Mouse (Mus musculus) bone marrow macrophage, adult 2 months (primary cell): ENCODE results near the gene St3gal4. TPM values are rescaled to one million over a fixed set of nuclear protein-coding genes. Genes with fewer than 3 reads are reported as not detected.
"Not testable (repeated sequence)": the region's sequence is repeated elsewhere in the genome, so short reads cannot be mapped to it uniquely, and the experiment has no call there.

ENCODE experiments used
- H3K27ac ChIP-seq: 2 replicates; pipeline ENCODE4 v1.5.1; 2012; ENCODE audit warnings: low read depth, low read length; ENCODE audit not compliant: insufficient read depth
- H3K4me1 ChIP-seq: 2 replicates; pipeline ENCODE4 v1.6.1; 2012; ENCODE audit warnings: low read length; ENCODE audit not compliant: control insufficient read depth, insufficient read depth
- H3K4me3 ChIP-seq: 2 replicates; pipeline ENCODE4 v1.5.1; 2012; ENCODE audit warnings: mild to moderate bottlenecking, low read length, moderate library complexity; ENCODE audit not compliant: insufficient read depth
- CTCF ChIP-seq: IDR thresholded peaks from 2 replicates; pipeline ENCODE4 v1.5.1; 2012; ENCODE audit warnings: low read depth, mild to moderate bottlenecking, low read length, moderate library complexity
- POLR2A ChIP-seq: IDR thresholded peaks from 2 replicates; pipeline ENCODE4 v1.6.1; 2012; ENCODE audit warnings: mild to moderate bottlenecking, low read depth, low read length, borderline replicate concordance
- polyA plus RNA-seq: library from polyadenylated mRNA; stranded (reverse); fragments of >200 nt; gene quantifications from 2 replicates; pipeline ENCODE4 v1.2.4, GENCODE M21; 2012; ENCODE audit not compliant: missing spikeins, insufficient read depth, insufficient read length

The St3gal4 gene
- polyA plus RNA-seq, 1 experiment: 36.0 TPM

DNA sequence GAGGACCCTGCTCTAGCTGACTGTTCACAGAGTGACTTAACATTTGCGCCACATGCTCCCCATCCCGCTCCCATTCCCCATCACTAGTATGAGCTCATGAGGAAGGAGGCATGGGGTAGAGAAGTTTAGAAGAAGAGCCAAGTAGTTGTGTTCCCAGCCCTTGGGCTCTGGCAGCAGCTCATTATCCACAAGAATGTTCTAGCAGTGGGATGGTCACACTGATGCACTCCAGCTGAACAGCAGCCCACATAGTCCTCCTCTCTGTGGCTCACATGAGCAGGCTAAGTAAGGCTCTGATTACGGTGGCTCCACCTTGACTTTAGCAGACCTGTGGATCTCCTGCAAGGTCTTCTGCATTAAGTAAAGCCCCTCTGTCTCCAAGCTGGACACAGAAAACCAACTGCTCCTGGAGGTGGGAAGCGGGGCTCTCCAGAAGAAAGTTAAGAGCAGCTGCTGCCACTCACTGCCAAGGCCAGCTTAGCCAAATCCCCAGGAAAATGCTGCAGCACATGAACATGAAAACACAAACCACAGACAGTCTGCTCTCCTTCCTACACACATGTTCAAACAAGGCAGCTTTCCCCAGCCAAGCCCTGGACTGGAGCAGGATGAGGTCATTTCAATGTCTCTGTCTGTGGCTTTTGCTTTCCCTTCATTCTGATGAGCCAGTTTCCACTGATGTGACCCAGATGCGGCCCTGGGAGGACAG lies 37.1 kb upstream of the St3gal4 start:
- no peak overlapping the region for H3K27ac ChIP-seq
- no peaks in the 10 kb centered on the region for H3K4me1 ChIP-seq
- no peak for TF ChIP-seq POLR2A
- TF ChIP-seq CTCF: no peak
- no peak overlapping the region for H3K4me3 ChIP-seq

DNA sequence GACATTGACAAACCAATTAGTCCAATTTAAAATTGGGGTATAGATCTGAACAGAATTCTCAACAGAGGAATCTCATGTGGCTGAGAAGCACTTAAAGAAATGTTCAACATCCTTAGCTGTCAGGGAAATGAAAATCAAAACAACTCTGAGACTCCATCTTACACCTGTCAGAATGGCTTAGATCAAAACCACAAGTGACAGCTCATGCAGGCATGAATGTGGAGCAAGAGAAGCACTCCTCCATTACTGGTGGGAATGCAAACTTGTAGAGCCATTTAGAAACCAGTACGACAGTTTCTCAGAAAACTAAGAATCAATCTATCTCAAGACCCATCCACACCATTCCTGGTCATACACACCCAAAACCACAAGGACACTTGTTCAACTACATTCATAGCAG lies 33.9 kb upstream of the St3gal4 start:
- H3K4me3 ChIP-seq: no peak overlapping the region
- no peak for TF ChIP-seq CTCF
- no peak for TF ChIP-seq POLR2A
- no peaks in the 10 kb centered on the region for H3K4me1 ChIP-seq
- no peak overlapping the region for H3K27ac ChIP-seq

DNA sequence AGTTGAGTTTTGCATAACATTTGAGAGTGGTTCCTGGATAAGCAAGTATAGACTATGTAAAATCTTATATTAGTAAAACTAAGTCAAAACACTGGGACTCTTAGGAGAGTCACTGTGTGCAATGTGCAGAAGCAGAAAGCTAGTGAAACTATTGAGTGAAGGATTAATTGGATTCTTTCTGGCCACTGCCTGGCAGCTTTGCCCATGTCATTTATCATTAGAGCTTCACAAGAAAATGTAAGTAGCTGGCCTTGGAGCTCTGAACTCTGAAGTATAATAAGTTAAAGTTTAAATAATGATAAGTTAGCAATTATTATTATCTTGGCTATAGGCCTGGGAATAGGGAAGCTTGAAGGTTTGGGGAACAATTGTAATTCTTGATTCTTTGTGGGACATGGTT lies 29.8 kb upstream of the St3gal4 start:
- not testable (repeated sequence) for H3K4me1 ChIP-seq, H3K4me3 ChIP-seq, H3K27ac ChIP-seq

DNA sequence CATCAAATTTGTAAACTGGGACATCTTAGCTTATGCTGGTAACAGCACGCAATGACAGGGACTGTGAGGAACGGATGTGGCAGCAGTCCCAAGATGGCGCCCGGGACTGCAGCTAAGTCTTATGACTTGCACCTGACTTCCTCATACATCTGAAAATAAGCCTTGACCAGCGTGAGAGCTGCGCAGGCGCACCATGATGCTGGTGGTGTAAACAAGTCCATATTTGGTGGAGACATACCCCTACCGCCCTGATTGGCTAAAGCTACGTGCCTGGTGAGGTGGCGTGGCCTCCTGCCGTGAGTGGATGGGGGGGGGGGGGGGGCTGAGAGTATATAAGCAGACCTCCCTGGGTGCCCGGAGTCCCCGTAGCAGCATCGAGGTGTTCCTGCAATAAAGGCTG lies 28.2 kb upstream of the St3gal4 start:
- not testable (repeated sequence) for H3K4me1 ChIP-seq, H3K27ac ChIP-seq, H3K4me3 ChIP-seq

DNA sequence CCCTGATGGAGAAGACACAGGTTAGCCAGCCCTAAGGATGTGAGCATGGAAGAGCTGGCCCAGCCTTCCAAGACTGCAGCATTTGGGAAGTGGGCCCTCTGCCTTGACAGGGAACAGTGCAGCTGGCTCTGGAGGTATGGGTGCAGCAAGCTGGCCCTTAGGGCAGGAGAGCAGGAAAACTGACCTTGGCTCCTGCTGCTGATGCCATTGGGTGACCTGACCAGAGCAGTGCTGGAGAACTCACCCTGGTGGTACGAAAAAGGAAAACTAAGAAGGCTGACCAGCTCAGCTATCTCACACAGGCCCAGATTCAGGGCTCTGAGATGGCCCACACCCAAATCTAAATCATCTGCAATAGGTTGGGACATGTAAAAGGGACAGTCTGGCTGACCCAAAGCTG lies 26.8 kb upstream of the St3gal4 start:
- H3K4me3 ChIP-seq: no peak overlapping the region
- H3K4me1 ChIP-seq: no peaks in the 10 kb centered on the region
- no peak for TF ChIP-seq CTCF
- no peak for TF ChIP-seq POLR2A
- H3K27ac ChIP-seq: no peak overlapping the region

DNA sequence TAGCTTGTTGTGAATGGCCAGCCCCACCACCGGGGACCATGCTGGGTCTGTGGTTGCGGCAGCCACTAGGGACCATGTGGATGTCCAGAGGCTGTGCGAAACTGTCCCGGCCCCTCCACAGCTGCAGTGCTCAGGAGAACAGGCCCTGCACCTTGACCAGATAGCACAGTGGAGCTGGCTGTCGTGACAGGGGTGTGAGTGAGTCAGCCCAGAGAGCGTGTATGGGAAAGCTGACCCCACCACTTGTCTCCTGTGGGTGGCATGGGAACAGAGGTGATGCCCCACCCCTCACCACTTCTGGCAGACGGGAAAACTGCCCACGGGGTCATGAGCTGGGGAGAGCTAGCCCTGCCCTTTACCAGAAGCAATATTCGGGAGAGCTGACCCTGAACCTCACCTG lies 26.1 kb upstream of the St3gal4 start:
- no peak for TF ChIP-seq POLR2A
- no peak for TF ChIP-seq CTCF
- H3K27ac ChIP-seq: no peak overlapping the region
- no peak overlapping the region for H3K4me3 ChIP-seq
- no peaks in the 10 kb centered on the region for H3K4me1 ChIP-seq

DNA sequence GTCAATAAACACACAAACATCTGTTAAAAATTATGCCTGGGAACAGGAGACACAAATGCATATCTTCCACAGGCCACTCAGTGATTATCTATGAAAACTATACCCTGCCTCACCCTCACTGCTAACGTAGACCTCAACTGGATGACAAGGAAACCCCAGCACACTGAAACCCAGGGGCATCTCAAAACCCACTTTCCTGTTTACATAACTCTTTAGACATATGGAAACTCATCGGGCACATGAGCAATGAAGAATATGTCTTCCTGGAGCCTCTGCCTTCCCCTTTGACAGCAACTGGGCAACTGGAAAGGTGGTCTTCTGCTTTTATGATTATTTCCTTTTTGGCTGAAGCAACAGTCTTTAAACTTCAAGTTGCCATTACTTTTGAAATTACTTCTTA lies 23.2 kb upstream of the St3gal4 start:
- no peak overlapping the region for H3K4me3 ChIP-seq
- no peak overlapping the region for H3K27ac ChIP-seq
- no peaks in the 10 kb centered on the region for H3K4me1 ChIP-seq
- TF ChIP-seq CTCF (no peak), POLR2A (no peak)

DNA sequence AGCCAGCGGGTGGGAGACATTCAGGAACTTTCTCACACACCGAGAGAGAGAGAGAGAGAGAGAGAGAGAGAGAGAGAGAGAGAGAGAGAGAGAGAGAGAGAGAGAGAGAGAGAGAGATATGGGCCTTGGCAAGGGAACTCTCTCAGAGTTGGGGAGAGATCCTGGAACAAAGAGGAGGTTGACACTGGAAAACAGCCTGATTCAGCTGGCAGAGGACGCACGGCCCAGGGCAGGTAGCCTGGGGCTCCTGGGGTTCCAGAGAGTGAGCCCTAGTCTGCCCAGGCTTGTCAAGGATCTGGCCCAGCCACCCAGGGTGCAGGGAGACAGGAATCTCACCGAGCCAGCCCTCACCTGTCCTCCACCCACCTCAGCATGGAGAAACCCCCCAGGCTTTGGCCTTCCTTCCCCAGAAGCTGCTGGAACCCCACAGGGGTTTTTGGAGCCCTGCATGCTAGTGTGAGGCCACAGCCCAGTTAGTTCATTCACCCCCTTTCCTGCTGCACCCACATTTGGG lies 20.2 kb upstream of the St3gal4 start:
- no peak for TF ChIP-seq POLR2A
- TF ChIP-seq CTCF: no peak
- no peak overlapping the region for H3K27ac ChIP-seq
- H3K4me3 ChIP-seq: no peak overlapping the region
- no peaks in the 10 kb centered on the region for H3K4me1 ChIP-seq

DNA sequence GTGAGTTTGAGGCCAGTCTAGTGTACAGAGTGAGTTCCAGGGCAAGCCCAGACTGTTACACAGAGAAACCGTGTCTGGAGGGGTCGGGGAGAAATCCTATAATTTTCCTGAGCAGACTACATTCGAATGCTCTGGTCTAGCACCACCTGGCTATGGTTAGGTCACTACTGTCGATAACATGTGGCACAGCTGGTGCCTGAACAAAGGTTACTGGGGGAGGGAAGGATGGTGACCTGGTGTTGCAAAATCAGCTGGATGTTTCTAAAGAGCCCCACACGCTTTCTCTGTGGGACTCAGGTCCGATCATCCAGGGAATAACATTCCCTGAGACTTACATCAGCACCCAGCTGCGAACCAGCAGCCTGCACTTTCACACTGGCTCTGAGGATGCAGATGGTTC lies 19.0 kb upstream of the St3gal4 start:
- no peak overlapping the region for H3K27ac ChIP-seq
- H3K4me1 ChIP-seq: no peaks in the 10 kb centered on the region
- TF ChIP-seq CTCF: no peak
- no peak for TF ChIP-seq POLR2A
- H3K4me3 ChIP-seq: no peak overlapping the region

DNA sequence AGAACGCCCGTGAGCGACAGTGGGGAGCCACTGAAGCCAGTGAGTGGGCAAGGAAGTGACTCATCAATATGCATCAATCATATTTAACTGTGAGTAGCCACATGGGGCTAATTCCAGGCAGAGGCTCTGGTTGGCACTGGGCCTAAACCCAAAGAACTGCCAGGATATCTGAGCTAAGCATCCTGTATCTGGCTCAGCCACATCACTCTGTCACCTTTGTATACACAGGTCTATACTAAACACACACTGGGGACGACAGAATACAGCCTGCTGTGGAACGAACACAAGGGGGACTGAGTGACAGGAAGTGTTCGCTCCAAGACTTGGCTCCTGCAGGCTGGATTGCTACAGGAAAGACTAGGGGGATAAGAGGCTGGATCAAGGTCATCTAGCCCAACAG lies 16.5 kb upstream of the St3gal4 start:
- no peak for TF ChIP-seq POLR2A
- no peak for TF ChIP-seq CTCF
- H3K27ac ChIP-seq: no peak overlapping the region
- H3K4me1 ChIP-seq: no peaks in the 10 kb centered on the region
- H3K4me3 ChIP-seq: no peak overlapping the region
